31 mouse cellular contexts compared by ENCODE assay signal in the genomic region with DNA sequence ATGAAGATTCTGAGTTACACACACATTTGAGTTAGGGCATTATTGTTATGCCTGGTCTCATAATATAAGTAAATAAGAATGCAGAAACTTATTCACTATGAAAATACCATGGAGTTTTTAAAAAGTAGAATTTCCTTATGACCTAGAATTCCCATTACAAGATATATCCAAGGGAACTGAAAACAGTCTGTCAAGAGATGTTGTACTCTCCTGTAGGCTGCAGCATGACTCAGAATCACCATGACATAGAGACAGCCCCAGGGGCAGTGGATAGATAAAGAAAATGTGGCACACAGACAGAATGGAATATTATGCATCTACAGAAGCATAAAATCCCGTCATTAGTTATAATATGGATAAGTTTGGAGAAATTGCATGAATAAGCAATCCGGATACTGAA.
"Had no signal": no experiment of that assay in that cellular context is flagged by ENCODE, and none has a peak within 500 bp of the region (broad histone marks: within the 10 kb centered on the region; RNA-seq: fewer than 3 reads in every experiment).

No protein-coding gene starts in this region.

- H3K36me3 ChIP-seq: heart, embryonic 12.5 days; heart, embryonic 13.5 days; heart, embryonic 15.5 days; hindbrain, embryonic 10.5 days; hindbrain, embryonic 12.5 days; hindbrain, embryonic 13.5 days; hindbrain, embryonic 15.5 days; intestine, embryonic 15.5 days; kidney, embryonic 15.5 days had no signal

- DNase-seq: heart, postnatal 10 days; heart, postnatal 14 days; heart, postnatal 36 days; heart, postnatal 4 days; kidney, adult 11 months; kidney, adult 18-20 months; kidney, adult 2 months; kidney, adult 8-10 months; kidney, adult 9 months; kidney, postnatal 10 days; kidney, postnatal 14 days; kidney, postnatal 25 days; kidney, postnatal 36 days; kidney, postnatal 4 days; layer of hippocampus, adult 9-11 months; layer of hippocampus, postnatal 36 days had no signal

- H3K4me1 ChIP-seq: heart, embryonic 12.5 days; heart, embryonic 13.5 days; heart, embryonic 15.5 days; hindbrain, embryonic 10.5 days; intestine, embryonic 15.5 days; kidney, embryonic 15.5 days had no signal

- H3K4me3 ChIP-seq: heart, embryonic 12.5 days; heart, embryonic 13.5 days; heart, embryonic 15.5 days; hindbrain, embryonic 10.5 days; hindbrain, embryonic 12.5 days; hindbrain, embryonic 13.5 days; hindbrain, embryonic 15.5 days; intestine, embryonic 15.5 days; kidney, embryonic 15.5 days; layer of hippocampus, adult 2 months; left cerebral cortex, adult 2 months had no signal

- H3K9ac ChIP-seq: heart, embryonic 12.5 days; heart, embryonic 13.5 days; heart, embryonic 15.5 days; hindbrain, embryonic 12.5 days; hindbrain, embryonic 13.5 days; hindbrain, embryonic 14.5 days; hindbrain, embryonic 15.5 days; intestine, embryonic 15.5 days; kidney, embryonic 15.5 days had no signal

- H3K9me3 ChIP-seq: heart, embryonic 12.5 days; heart, embryonic 13.5 days; heart, embryonic 15.5 days; hindbrain, embryonic 10.5 days; hindbrain, embryonic 12.5 days; hindbrain, embryonic 13.5 days; hindbrain, embryonic 15.5 days; intestine, embryonic 15.5 days; kidney, embryonic 15.5 days had no signal

- H3K27ac ChIP-seq: heart, embryonic 13.5 days; heart, embryonic 15.5 days; hindbrain, embryonic 10.5 days; hindbrain, embryonic 12.5 days; hindbrain, embryonic 13.5 days; hindbrain, embryonic 14.5 days; hindbrain, embryonic 15.5 days; hindbrain, postnatal 0 days; intestine, embryonic 15.5 days; kidney, embryonic 15.5 days; kidney, postnatal 0 days; layer of hippocampus, adult 2 months; left cerebral cortex, adult 2 months had no signal

- H3K27me3 ChIP-seq: heart, embryonic 12.5 days; hindbrain, embryonic 12.5 days; hindbrain, embryonic 13.5 days; hindbrain, embryonic 15.5 days; intestine, embryonic 15.5 days had no signal

- H3K4me2 ChIP-seq: heart, embryonic 11.5 days; heart, embryonic 12.5 days; heart, embryonic 13.5 days; heart, embryonic 15.5 days; hindbrain, embryonic 12.5 days; hindbrain, embryonic 13.5 days; hindbrain, embryonic 14.5 days; hindbrain, embryonic 15.5 days; intestine, embryonic 15.5 days; kidney, embryonic 15.5 days had no signal
